Mouse (Mus musculus): ENCODE measurements around the gene Fam181b.

GRCm38 (mm10) chr7:93044788-93045187 is 34.9 kb upstream of the Fam181b start:
- no peak for TF ChIP-seq POLR2A (IDR thresholded peaks at IDR 0.05; ENCODE audit: borderline replicate concordance, extremely low read depth, low read depth, low read length)
- no peak for TF ChIP-seq CTCF (IDR thresholded peaks at IDR 0.05; ENCODE audit: insufficient read depth, low read length)

All from lung, adult 2 months (tissue).